Mouse (Mus musculus): Measurements from ENCODE around the gene Lmln.

- no peak for TF ChIP-seq CTCF (IDR thresholded peaks at IDR 0.05; ENCODE audit: extremely low read depth, insufficient read depth, low read length)
- no peak for TF ChIP-seq POLR2A (IDR thresholded peaks at IDR 0.05; ENCODE audit: extremely low read depth, insufficient read depth, low read length)
These were observed 51.4 kb downstream of the Lmln start for GRCm38 (mm10) chr16:33113726-33114125.
